Mouse (Mus musculus): ENCODE data around the gene Ppip5k2. TPM values are rescaled to one million over a fixed set of nuclear protein-coding genes. Genes with fewer than 3 reads are reported as not detected.

Ppip5k2 gene
- polyA plus RNA-seq, 1 experiment from 2014 or later, result 64.0 TPM

GRCm38 (mm10) chr1:97693825-97694224 lies 76.4 kb downstream of the Ppip5k2 start:
- no peak overlapping the region for H3K4me2 ChIP-seq
- H3K4me3 ChIP-seq, result no peak overlapping the region
- no peaks in the 10 kb centered on the region for H3K27me3 ChIP-seq
- H3K36me3 ChIP-seq, result no peaks in the 10 kb centered on the region
- no peaks in the 10 kb centered on the region; the same call in 1 of the 2 replicates for H3K4me1 ChIP-seq (replicated peaks)
- H3K9me3 ChIP-seq, result no peaks in the 10 kb centered on the region
- no peak for ATAC-seq (ENCODE audit: low FRiP score)
- H3K27ac ChIP-seq, result no peak overlapping the region
- no peak overlapping the region for H3K9ac ChIP-seq

- Histone ChIP-seq H3K4me3 (no peak overlapping the region), H3K9ac (no peak overlapping the region), H3K27ac (no peak overlapping the region), H3K9me3 (no peaks in the 10 kb centered on the region), H3K4me2 (no peak overlapping the region), H3K4me1 (replicated peaks) (no peaks in the 10 kb centered on the region), H3K36me3 (no peaks in the 10 kb centered on the region), H3K27me3 (no peaks in the 10 kb centered on the region)
- WGBS, result 15% methylated on average over 3 of the region's 3 CpGs
- peak; percentile 71 for ATAC-seq (ENCODE audit: low FRiP score)
These were observed 81.5 kb downstream of the Ppip5k2 start for GRCm38 (mm10) chr1:97688756-97689155.

- H3K9ac ChIP-seq, result no peak overlapping the region
- H3K4me2 ChIP-seq, result no peak overlapping the region
- H3K36me3 ChIP-seq, result no peaks in the 10 kb centered on the region
- no peaks in the 10 kb centered on the region for H3K27me3 ChIP-seq
- H3K9me3 ChIP-seq, result no peaks in the 10 kb centered on the region
- H3K27ac ChIP-seq, result no peak overlapping the region
- no peak for ATAC-seq (ENCODE audit: low FRiP score)
- no peak overlapping the region for H3K4me3 ChIP-seq
- 78% methylated on average over 4 of the region's 4 CpGs for WGBS
- H3K4me1 ChIP-seq (replicated peaks), result no peaks in the 10 kb centered on the region
These were observed 93.6 kb downstream of the Ppip5k2 start for GRCm38 (mm10) chr1:97676526-97677177.

DNA sequence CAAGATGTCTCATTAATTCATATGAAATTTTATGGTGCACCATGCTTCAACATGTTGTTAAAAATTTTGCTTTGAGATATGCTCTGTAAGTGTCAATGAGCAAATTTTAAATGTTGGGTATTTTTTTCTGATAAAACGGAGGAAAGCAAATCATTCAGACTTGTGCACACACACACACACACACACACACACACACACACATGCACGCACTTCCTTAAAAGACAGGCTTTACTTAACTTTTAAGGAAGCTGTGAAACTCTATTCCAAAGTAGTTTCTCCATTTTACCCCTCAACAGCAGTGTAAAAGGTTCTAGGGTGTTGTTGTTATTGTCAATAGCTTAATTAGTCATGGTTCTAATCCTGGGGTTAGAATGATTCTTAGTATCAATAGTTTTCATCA lies 94.1 kb downstream of the Ppip5k2 start:
- Histone ChIP-seq H3K4me1 (replicated peaks) (no peaks in the 10 kb centered on the region), H3K27ac (no peak overlapping the region)
- 68% methylated on average over 2 of the region's 2 CpGs for WGBS

GRCm38 (mm10) chr1:97672849-97673248 lies 97.4 kb downstream of the Ppip5k2 start:
- WGBS, result 75% methylated on average over 2 of the region's 2 CpGs
- Histone ChIP-seq H3K4me1 (replicated peaks) (no peaks in the 10 kb centered on the region), H3K36me3 (no peaks in the 10 kb centered on the region), H3K27ac (no peak overlapping the region), H3K27me3 (no peaks in the 10 kb centered on the region), H3K9me3 (no peaks in the 10 kb centered on the region), H3K4me3 (no peak overlapping the region), H3K4me2 (no peak overlapping the region), H3K9ac (no peak overlapping the region)
- no peak for ATAC-seq (ENCODE audit: low FRiP score)

More for the DNA sequence above, 94.1 kb downstream of the Ppip5k2 start:
- ATAC-seq (ENCODE audit: low FRiP score), result no peak
- Histone ChIP-seq H3K27me3 (no peaks in the 10 kb centered on the region), H3K9ac (no peak overlapping the region), H3K36me3 (no peaks in the 10 kb centered on the region), H3K4me3 (no peak overlapping the region), H3K9me3 (no peaks in the 10 kb centered on the region), H3K4me2 (no peak overlapping the region)

- Histone ChIP-seq H3K4me3 (no peak overlapping the region), H3K27me3 (no peaks in the 10 kb centered on the region), H3K9me3 (no peaks in the 10 kb centered on the region), H3K4me2 (no peak overlapping the region), H3K27ac (no peak overlapping the region), H3K36me3 (no peaks in the 10 kb centered on the region), H3K4me1 (replicated peaks) (peaks cover 3% of the 10 kb centered on the region; the same call in 1 of the 2 replicates), H3K9ac (no peak overlapping the region)
- no peak for ATAC-seq (ENCODE audit: low FRiP score)
- 96% methylated on average over 1 of the region's 1 CpGs for WGBS
These were observed 102.9 kb downstream of the Ppip5k2 start for GRCm38 (mm10) chr1:97667288-97667687.

- Histone ChIP-seq H3K27me3 (no peaks in the 10 kb centered on the region), H3K9ac (peak overlapping the region; percentile 96), H3K27ac (peak overlapping the region; percentile 99), H3K4me2 (peak overlapping the region; percentile 65), H3K36me3 (no peaks in the 10 kb centered on the region), H3K9me3 (no peaks in the 10 kb centered on the region), H3K4me3 (peak overlapping the region; percentile 96), H3K4me1 (replicated peaks) (peaks cover 34% of the 10 kb centered on the region)
- 20% methylated on average over 7 of the region's 7 CpGs for WGBS
- ATAC-seq (ENCODE audit: low FRiP score), result no peak
These were observed 107.9 kb downstream of the Ppip5k2 start for GRCm38 (mm10) chr1:97662324-97662723.

DNA sequence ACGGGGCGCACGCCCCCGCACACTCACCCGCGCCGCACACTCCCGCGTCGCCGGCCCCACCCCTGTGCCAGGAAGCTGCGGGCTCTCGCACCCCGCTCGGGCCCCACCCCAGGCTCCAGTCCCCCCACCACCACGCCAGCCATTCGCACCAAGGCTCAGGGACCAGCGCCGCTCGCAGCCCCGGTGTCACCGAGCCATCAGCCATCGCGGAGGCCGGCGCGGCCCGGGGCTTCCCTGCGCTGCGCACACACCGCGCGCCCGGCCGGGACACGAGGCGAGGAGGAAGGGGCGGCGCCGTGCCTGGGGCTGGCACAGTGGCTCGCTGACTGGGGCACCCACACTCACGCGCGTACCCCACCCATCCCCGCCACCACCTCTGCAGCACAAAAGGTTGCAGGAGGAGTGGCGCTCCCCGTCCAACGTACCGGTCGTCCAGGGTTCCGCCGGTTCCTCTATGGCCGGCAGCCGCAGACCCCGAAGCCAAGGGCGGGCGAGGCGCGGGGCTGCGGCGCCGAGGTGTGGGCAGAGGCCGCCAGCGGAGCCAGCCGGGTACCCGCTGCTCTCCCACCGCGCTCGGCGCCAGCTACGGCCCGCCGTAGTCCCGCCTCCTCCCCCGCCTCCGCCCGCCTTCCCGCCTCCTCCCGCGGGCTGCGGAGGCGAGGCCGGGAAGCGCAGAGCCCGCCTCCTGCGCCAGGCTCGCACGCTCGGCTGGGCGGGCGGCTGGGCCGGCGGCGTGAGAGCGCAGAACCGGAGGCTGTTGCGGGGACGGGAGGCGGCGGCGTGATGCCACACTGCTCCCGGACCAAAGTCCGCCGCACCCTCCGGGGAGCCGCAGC lies 108.6 kb downstream of the Ppip5k2 start, which contains the start of gene D1Ertd622e:
TSS of gene D1Ertd622e (minus strand) at position 669 of the 836 bp plus-strand sequence.
- peak within 1 kb of the TSS; percentile 65 for H3K4me2 ChIP-seq
- H3K4me3 ChIP-seq, result peak within 1 kb of the TSS; percentile 96
- ATAC-seq (ENCODE audit: low FRiP score), result peak; percentile 96
- H3K9ac ChIP-seq, result peak within 1 kb of the TSS; percentile 96
- H3K27me3 ChIP-seq, result no peaks in the 10 kb centered on the region
- H3K27ac ChIP-seq, result peak within 1 kb of the TSS; percentile 99
- H3K36me3 ChIP-seq, result no peaks in the 10 kb centered on the region
- peaks cover 41% of the 10 kb centered on the region for H3K4me1 ChIP-seq (replicated peaks)
- WGBS, result under 1% methylated on average over 99 of the region's 106 CpGs
- no peaks in the 10 kb centered on the region for H3K9me3 ChIP-seq

GRCm38 (mm10) chr1:97660687-97661405 lies 109.4 kb downstream of the Ppip5k2 start:
- Histone ChIP-seq H3K4me1 (replicated peaks) (peaks cover 47% of the 10 kb centered on the region), H3K9ac (peak overlapping the region; percentile 96), H3K36me3 (no peaks in the 10 kb centered on the region), H3K4me2 (peak overlapping the region; percentile 65), H3K27me3 (no peaks in the 10 kb centered on the region), H3K4me3 (peak overlapping the region; percentile 96), H3K27ac (peak overlapping the region; percentile 99), H3K9me3 (no peaks in the 10 kb centered on the region)
- peak; percentile 12 for ATAC-seq (ENCODE audit: low FRiP score)
- 0% methylated on average over 89 of the region's 93 CpGs for WGBS

GRCm38 (mm10) chr1:97659405-97659804 lies 110.8 kb downstream of the Ppip5k2 start:
- Histone ChIP-seq H3K4me1 (replicated peaks) (peaks cover 62% of the 10 kb centered on the region), H3K27me3 (no peaks in the 10 kb centered on the region), H3K4me2 (peak overlapping the region; percentile 65), H3K27ac (no peak overlapping the region), H3K36me3 (no peaks in the 10 kb centered on the region), H3K4me3 (peak overlapping the region; percentile 96), H3K9ac (peak overlapping the region; percentile 96), H3K9me3 (no peaks in the 10 kb centered on the region)
- no peak for ATAC-seq (ENCODE audit: low FRiP score)
- WGBS, result 43% methylated on average over 7 of the region's 7 CpGs

GRCm38 (mm10) chr1:97657786-97658185 lies 112.4 kb downstream of the Ppip5k2 start:
- Histone ChIP-seq H3K9me3 (no peaks in the 10 kb centered on the region), H3K36me3 (no peaks in the 10 kb centered on the region), H3K27me3 (no peaks in the 10 kb centered on the region), H3K27ac (no peak overlapping the region), H3K4me3 (peak overlapping the region; percentile 19; the same call in 1 of the 2 replicates), H3K4me1 (replicated peaks) (peaks cover 74% of the 10 kb centered on the region), H3K4me2 (peak overlapping the region; percentile 65), H3K9ac (no peak overlapping the region)
- ATAC-seq (ENCODE audit: low FRiP score), result no peak
- WGBS, result 83% methylated on average over 2 of the region's 2 CpGs

- Histone ChIP-seq H3K27me3 (no peaks in the 10 kb centered on the region), H3K27ac (no peak overlapping the region), H3K36me3 (no peaks in the 10 kb centered on the region), H3K9ac (no peak overlapping the region), H3K9me3 (no peaks in the 10 kb centered on the region), H3K4me1 (replicated peaks) (peaks cover 71% of the 10 kb centered on the region), H3K4me3 (no peak overlapping the region), H3K4me2 (peak overlapping the region; percentile 11; the same call in 1 of the 2 replicates)
- 62% methylated on average over 2 of the region's 2 CpGs for WGBS
- ATAC-seq (ENCODE audit: low FRiP score), result no peak
These were observed 113.0 kb downstream of the Ppip5k2 start for GRCm38 (mm10) chr1:97657201-97657600.
